Mouse (Mus musculus) mesoderm, embryonic 11.5 days (tissue): ENCODE results near the gene Trim25.
"Not testable (repeated sequence)": the region's sequence is repeated elsewhere in the genome, so short reads cannot be mapped to it uniquely, and the experiment has no call there.

Experiments
- DNase-seq: peaks from one replicate; pipeline ENCODE4 v3.0.0-alpha.2; 2012; ENCODE audit warnings: low read depth, low spot score

The Trim25 gene

GRCm38 (mm10) chr11:88994492-88994891, 4.7 kb upstream of the Trim25 start:
- no peak for DNase-seq

- DNase-seq = no peak
Observed at GRCm38 (mm10) chr11:88995616-88996015, 3.6 kb upstream of the Trim25 start.

DNA sequence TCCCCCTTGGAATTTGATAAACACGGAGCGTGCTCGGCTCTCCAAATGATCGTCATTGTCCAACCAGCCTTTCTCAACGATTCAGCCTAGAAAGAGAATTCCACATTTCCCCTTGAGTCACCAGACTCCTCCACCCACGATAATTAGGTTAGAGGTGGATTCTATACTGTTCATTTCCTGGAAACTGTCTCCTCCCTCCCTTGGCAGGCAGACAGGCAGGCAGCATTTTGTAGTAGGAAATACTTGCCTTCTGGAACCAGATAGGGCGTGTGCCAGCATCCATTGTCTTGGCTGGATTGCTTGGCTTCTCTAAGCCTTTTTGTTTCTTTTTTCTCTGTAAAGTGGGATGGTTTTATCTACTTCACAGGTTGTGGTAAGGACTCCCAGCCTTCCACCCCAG, 2.7 kb upstream of the Trim25 start:
- no peak for DNase-seq

- DNase-seq = not testable (repeated sequence)
Observed at GRCm38 (mm10) chr11:88997343-88997742, 1.8 kb upstream of the Trim25 start.

DNA sequence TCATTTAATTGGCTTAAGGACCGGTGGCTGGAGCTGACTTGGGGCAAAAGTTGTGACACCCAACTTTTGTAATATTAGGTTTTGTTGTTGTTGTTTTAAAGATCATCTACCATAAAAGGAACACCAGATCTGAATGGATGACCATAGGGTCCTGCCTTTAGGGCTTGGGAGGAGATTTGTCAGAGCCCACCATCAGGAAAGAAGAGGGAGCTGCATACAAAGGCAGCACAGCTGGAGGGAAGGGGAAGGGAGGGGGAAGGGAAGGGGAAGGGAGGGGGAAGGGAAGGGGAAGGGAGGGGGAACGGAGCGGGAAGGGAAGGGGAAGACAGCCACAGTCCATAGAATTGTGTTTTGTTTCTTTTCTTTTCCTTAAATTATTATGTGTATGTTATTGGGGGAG, 770 bp upstream of the Trim25 start:
- DNase-seq = no peak

GRCm38 (mm10) chr11:88999723-89000526, 749 bp downstream of the Trim25 start:
- DNase-seq = no peak

DNA sequence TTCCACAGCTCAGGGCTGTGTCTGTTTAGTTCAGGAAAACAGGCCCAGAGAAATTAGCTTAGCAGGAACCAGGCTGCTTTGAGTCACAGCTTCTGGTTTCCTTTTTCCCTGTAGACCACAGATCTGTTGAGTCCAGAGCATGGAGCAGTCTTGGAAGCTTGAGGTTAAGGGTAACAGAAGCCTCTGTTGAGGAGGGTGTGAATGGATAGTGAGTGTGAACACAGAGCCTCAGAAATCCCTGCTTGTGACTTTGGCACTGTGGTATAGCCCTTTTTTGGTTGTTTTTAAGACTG, 1.3 kb downstream of the Trim25 start:
- DNase-seq = no peak

- no peak for DNase-seq
Observed at GRCm38 (mm10) chr11:89001569-89001968, 2.4 kb downstream of the Trim25 start.

DNA sequence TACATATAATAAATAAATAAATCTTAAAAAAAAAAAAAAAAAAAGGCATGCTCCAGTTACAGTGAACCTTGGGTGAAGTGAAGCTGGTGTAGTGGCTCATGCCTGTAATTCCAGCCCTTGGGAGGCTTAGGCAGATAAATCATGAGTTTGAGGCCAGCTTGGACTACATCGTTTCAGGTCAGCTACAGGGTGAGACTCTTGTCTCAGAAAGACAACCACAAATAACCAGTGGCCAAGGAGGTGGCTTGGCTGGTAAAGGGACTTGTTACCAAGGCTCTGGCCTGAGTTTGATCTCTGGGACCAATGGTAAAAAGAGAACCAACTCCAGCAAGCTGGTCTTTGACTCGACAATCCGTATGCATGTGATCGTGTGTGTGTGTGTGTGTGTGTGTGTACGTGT, 2.9 kb downstream of the Trim25 start:
- DNase-seq = no peak

DNA sequence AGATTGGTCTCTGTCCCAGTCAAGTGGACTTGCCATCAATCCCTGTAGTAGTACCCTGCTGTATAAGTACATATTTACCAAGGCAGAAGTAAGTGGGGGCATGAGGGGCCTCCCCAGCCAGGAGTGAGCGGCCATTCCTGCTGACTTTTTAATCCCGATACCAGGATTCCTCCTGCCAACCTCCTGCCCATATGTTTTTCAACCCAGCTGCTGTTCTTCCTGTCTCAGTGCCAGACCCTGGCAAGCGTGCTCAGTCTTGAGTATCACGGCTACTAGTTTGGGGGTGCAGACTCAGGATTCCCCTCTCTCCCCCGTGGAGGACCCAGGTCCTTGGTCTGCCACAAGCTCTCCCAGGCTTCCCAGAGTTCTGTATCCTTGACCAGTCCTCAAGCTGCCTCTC, 3.4 kb downstream of the Trim25 start:
- no peak for DNase-seq

DNA sequence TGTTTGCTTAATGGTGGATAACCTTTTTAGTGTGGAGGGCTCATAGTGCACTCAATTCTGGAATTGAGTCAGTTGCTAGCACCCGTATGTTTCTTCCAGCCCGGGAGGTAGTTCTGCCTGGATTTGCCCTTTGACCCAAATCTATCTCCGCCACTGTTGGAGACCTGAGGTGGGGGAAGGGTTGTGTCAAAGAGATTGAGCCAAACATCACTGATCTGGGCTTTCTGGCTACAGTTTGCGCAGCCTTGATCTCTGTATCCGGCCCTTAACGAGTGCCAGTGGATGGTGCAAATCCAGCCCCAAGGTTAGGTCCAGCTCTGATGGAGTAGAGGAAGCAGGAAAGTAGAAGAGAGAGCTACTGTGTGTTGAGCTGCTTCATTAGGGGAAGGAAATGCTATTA, 3.9 kb downstream of the Trim25 start:
- DNase-seq = no peak

DNA sequence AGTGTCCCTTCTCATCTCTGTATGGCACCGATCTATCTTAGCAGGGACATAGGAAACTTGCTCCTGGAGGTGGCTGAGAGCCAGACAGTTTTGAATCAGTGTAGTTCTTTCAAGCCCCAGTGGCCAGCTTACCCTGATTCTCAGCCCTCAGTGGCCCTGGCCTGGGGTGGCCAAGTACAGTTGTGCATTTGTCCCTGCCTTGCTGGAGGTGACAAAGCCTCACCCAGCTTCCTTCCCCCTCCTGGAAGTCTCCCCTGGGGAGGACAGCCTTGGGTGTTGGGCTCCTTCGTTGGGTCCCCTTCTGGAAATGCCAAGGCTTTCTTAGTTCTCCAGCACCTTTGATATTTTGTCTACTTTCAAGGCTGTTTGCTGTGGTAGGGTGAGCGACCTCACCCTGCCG, 4.5 kb downstream of the Trim25 start:
- no peak for DNase-seq

GRCm38 (mm10) chr11:89005473-89005872, 6.3 kb downstream of the Trim25 start:
- peak; percentile 37 for DNase-seq

- DNase-seq = no peak
Observed at GRCm38 (mm10) chr11:89006404-89006803, 7.2 kb downstream of the Trim25 start.

GRCm38 (mm10) chr11:89007582-89007981, 8.4 kb downstream of the Trim25 start:
- no peak for DNase-seq

DNA sequence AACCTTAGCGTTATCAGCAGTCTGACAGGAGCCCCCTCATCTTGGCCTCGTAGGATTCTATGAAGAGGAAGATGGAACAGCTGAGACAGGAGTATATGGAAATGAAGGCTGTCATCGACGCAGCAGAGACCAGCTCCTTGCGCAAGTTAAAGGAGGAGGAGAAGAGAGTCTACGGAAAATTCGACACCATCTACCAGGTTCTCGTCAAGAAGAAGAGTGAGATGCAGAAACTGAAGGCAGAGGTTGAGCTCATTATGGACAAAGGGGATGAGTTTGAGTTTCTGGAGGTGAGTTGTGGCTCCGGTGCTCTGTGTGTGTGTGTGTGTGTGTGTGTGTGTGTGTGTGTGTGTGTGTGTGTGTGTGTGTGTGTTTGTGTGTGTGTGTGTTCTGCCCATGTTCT, 9.9 kb downstream of the Trim25 start:
- no peak for DNase-seq

DNA sequence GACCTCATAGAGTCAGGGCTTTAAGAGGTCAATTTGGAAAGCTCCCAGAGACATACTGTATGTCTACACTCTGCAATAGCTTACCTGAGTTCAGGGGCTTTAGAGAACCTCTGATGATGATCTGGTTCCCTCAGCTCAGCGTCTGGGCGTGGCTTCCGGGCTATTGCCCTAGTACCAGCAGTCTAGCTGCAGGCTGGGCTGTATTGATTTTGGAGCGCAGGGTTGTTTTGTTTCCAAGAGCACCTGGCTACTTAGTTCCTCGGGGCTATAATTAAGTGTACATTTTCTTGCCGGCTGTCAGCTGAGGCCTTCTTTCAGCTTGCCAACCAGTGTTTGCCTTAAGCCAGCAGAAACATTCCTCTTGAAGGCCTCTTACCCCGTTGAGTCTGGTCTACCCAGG, 10.3 kb downstream of the Trim25 start:
- no peak for DNase-seq

- no peak for DNase-seq
Observed at GRCm38 (mm10) chr11:89012241-89012640, 13.1 kb downstream of the Trim25 start.

GRCm38 (mm10) chr11:89017514-89018182, 18.5 kb downstream of the Trim25 start:
- DNase-seq = no peak

GRCm38 (mm10) chr11:89020681-89021305, 21.6 kb downstream of the Trim25 start:
- DNase-seq = no peak

GRCm38 (mm10) chr11:89021687-89022086, 22.5 kb downstream of the Trim25 start:
- no peak for DNase-seq

- DNase-seq = no peak
Observed at GRCm38 (mm10) chr11:89022120-89022731, 23.1 kb downstream of the Trim25 start.

GRCm38 (mm10) chr11:89023477-89023876, 24.3 kb downstream of the Trim25 start:
- no peak for DNase-seq
